Mouse (Mus musculus): ENCODE results near the gene Uqcrc2. TPM values are rescaled to one million over a fixed set of nuclear protein-coding genes. Genes with fewer than 3 reads are reported as not detected.

Uqcrc2 gene
- 1,000 to 10,000 TPM; 1,148 to 1,194 TPM for total RNA-seq (2021)

DNA sequence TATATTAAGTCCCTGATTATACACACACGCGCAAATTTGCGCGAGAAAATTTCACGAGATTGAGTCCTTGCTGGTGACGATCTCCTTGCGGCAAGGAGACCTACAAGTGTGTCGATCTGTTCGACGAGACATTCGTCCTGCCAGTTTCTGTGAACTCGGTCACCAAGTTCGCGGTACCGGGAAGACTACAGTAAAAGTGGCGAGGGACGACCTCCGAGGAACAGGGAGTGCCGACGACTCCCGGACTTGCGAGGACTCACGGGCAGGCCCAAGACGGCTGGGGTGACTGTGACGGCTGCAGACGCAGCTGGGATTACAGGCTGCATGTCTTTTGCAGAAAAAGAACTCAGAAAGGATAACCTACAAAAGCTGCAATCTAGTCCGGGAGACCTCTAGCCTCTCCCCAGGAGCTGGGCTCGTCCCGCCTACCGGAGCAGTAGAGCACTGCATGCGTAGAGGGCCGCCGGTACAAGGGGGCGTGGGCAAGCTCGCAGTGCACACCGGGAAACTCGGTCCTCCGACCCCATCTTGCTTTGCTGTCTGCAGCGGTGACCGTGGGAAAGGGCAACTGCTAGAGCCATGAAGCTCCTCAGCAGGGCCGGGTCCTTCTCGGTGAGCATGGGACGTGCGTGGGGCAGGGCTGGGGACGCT lies at the start of gene Uqcrc2:
Gene Uqcrc2 (plus strand): TSS at position 466 of the 651 bp plus-strand sequence.
- peak; percentile 84 to 87 for DNase-seq
- intact Hi-C loops (cut with DNase I), result loop anchor here (2.0 to 10.0 kb wide), 4 partner anchors 40 to 530 kb away; partner anchors contain the start of genes Mettl9, Polr3e and Tmem159

DNA sequence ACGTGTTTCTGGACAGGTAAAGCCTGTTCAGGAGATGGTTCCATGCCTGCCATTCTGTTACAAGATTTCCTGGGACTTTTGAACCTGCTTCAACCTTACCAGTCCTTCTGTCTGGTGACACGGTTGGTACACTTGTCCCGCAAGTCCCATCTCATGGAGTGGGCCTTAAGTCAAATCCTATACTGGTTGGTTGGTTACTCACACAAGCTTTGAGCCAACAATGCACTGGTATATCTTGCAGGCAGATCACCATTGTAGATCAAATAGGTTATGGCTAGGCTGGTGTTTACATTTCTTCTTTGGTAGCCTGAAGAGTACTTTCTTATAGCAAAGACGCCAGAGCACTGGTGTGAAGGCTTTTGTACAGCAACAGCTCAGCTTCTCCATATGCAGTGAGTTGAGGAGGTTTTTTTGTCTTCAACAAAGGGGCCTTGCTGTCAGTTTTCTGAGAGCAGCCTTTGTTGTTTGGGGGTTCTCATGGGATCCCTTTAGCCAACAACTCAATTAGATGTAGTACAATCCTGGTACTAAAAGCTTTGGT lies 37.7 kb upstream of the Uqcrc2 start:
- intact Hi-C loops (cut with DNase I), result no loop called here
- DNase-seq, result no peak

DNA sequence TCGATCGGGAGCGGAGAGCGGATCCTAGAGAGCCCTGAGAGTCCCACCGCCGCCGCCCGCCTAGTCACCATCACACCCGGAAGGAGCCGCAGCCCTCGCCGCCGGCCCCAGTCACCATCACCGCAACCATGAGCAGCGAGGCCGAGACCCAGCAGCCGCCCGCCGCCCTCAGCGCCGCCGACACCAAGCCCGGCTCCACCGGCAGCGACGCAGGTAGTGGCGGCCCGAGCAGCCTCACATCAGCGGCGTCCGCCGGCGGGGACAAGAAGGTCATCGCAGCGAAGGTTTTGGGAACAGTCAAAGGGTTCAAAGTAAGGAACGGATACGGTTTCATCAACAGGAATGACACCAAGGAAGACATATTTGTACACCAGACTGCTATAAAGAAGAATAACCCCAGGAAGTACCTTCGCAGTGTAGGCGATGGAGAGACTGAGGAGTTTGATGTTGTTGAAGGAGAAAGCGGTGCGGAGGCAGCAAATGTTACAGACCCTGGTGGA lies 37.2 kb upstream of the Uqcrc2 start:
- peak; percentile 1 to 9 for DNase-seq
- intact Hi-C loops (cut with DNase I), result no loop called here

GRCm38 (mm10) chr7:120598355-120598754 lies 36.6 kb upstream of the Uqcrc2 start:
- no peak for DNase-seq
- intact Hi-C loops (cut with DNase I), result no loop called here

GRCm38 (mm10) chr7:120620075-120620771 lies 14.8 kb upstream of the Uqcrc2 start:
- no peak for DNase-seq
- intact Hi-C loops (cut with DNase I), result no loop called here

- DNase-seq, result no peak
- intact Hi-C loops (cut with DNase I), result no loop called here
These were observed 14.1 kb upstream of the Uqcrc2 start for GRCm38 (mm10) chr7:120620841-120621240.

GRCm38 (mm10) chr7:120632518-120632917 lies 2.5 kb upstream of the Uqcrc2 start:
- intact Hi-C loops (cut with DNase I), result loop anchor here (10.0 kb wide), 2 partner anchors 402 to 528 kb away; partner anchors contain the start of genes Mettl9 and Tmem159
- DNase-seq, result no peak

DNA sequence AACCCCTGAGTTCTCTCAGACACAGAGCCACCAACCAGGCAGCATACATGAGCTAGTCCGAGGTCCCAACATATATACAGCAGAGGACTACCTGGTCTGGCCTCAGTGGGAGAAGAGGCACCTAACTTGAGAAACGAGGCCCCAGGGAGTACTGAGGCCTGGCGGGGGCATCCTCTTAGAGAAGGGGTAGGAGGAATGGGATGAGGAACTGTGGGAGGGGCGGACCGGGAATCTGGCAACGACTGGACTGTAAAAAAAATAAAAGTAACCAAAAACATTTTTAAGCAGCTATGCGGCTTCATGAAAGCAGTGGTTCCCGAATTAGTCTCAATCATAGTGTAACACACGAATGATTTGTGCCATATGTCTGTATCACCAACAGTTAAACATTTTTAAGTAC lies 675 bp upstream of the Uqcrc2 start:
- intact Hi-C loops (cut with DNase I), result loop anchor here (2.0 to 10.0 kb wide), 3 partner anchors 40 to 530 kb away; partner anchors contain the start of genes Mettl9 and Tmem159
- DNase-seq, result no peak

- DNase-seq, result no peak
- intact Hi-C loops (cut with DNase I), result loop anchor here (2.0 to 10.0 kb wide), 4 partner anchors 39 to 531 kb away; partner anchors contain the start of genes Mettl9, Polr3e and Tmem159
These were observed 396 bp downstream of the Uqcrc2 start for GRCm38 (mm10) chr7:120635362-120635781.

- intact Hi-C loops (cut with DNase I), result loop anchor here (2.0 to 10.0 kb wide), 5 partner anchors 39 to 531 kb away; partner anchors contain the start of genes Mettl9, Polr3e and Tmem159
- DNase-seq, result no peak
These were observed 845 bp downstream of the Uqcrc2 start for GRCm38 (mm10) chr7:120635821-120636220.

- intact Hi-C loops (cut with DNase I), result no loop called here
- no peak for DNase-seq
These were observed 8.2 kb downstream of the Uqcrc2 start for GRCm38 (mm10) chr7:120643217-120643616.

DNA sequence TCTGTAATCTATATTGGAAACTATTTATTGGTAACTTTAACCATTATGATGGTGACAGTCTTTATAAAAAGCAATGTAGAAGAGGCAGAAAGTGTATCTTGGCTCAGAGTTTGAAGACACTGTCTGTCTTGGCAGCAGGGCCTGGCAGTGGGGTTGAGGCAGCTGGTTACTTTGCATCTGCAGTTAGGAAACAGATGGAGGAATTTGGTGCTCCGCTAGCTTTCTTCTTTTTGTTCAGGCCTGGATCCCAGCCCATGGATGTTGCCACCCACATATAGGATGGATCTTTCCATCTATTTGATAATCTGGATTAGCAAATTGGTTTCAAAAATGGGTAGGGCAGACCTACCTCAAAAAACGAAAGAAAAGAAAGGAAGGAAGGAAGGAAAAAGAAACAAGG lies 12.9 kb downstream of the Uqcrc2 start:
- no peak for DNase-seq
- intact Hi-C loops (cut with DNase I), result no loop called here

GRCm38 (mm10) chr7:120662079-120662478 lies 27.1 kb downstream of the Uqcrc2 start:
- intact Hi-C loops (cut with DNase I), result no loop called here
- no peak for DNase-seq

DNA sequence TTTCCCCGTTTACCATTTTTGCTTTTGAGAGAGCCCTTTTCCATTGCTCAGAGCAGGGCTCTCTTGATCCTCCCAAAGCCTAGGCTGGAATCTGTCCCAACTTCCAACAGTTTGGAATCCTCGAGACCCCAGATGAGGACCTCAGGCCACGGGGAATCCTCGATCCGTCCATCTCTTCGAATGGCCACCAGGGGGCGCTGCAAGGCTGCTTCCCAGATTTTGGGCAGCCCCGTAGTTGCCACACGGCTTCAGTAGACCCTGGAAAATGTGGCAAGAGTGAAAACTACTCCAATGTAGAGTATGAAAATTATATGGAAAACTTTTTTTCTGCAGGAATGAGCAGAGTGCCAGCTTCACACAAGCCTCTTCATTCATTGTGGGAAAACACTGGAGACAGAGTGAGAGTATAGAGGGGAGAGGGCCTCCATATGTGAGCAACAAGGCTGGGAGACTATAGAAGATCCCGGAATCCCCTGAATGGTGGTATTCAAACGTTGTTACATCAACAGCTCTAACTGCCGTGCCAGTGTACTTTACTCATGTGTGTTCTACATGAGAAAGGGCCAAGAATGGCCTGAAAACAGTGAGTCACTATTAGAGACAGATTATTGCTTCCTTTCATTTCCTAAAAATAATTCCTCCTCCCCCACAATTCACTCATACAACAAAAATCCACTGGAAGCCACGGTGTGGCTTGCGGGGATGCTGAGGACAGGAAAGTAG lies 35.3 kb downstream of the Uqcrc2 start, which contains the start of gene Pdzd9:
Gene Pdzd9 (minus strand): TSS at position 191 of the 723 bp plus-strand sequence.
- peak; percentile 78 to 83 for DNase-seq

DNA sequence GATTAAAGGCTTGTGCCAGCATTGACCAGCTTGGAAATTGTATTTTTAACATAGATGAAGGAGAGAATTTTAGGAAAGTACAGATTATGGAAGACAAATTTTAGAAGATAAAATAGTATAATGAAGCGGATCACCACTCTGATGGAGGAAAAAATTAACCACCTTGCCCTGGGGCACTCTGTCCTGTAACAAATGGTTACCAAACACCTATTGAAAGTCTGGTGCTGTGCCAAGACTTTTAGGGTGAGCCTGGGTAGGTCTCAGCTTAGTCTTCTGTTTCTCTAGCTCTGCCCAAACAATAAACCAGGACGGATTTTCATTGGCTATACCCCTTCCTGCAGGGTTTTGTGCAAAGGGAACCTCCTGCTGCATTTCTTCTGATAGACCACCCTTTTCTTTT lies 36.3 kb downstream of the Uqcrc2 start:
- DNase-seq, result no peak
- intact Hi-C loops (cut with DNase I), result loop anchor here (2.0 kb wide), 1 partner anchor 58 kb away; no protein-coding TSS in a partner anchor

More for the DNA sequence above, 35.3 kb downstream of the Uqcrc2 start, which contains the start of gene Pdzd9:
- intact Hi-C loops (cut with DNase I), result loop anchor here (1.0 to 2.0 kb wide), 3 partner anchors 58 to 153 kb away; no protein-coding TSS in a partner anchor

DNA sequence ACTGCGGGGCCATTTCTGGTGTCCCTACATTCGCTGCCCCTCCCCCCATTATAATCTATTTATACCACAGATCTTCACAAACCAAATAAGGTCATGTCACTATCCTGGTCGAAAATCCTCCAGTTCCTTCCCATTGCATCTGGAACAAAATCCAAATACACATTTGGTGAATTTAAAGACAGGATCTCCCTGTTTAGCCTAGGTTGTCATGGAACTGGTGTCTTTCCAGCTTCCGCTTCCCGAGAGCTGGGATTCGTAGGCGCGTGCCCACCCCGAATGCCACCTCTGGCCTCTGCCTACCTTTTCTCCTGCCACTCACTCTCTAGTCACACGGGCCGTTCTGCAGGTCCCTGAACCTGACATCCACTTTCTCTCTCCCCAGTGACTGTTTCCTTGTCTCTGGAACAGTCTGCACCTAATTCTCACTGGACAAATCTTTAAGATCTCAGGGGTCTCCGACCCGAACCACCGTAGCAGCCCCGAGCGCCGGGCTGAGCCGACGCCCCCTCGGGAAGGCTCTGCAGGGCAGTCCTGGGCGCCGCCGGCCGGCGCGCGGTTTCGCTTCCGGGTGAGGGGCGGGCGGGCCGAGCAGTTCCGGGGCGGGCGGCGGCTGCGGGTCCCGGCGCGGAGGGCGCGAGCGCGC lies 42.1 kb downstream of the Uqcrc2 start, which contains the start of gene Mosmo:
Gene Mosmo (plus strand): TSS at position 618 of the 643 bp plus-strand sequence.
- DNase-seq, result peak; percentile 80 to 82
- intact Hi-C loops (cut with DNase I), result loop anchor here (5.0 kb wide), 1 partner anchor 240 kb away; the partner anchor contains the start of gene Polr3e

GRCm38 (mm10) chr7:120677764-120678531 lies 43.0 kb downstream of the Uqcrc2 start:
- intact Hi-C loops (cut with DNase I), result loop anchor here (5.0 kb wide), 1 partner anchor 239 kb away; the partner anchor contains the start of gene Polr3e
- peak; percentile 40 to 59 for DNase-seq

- no peak for DNase-seq
- intact Hi-C loops (cut with DNase I), result loop anchor here (5.0 kb wide), 1 partner anchor 238 kb away; the partner anchor contains the start of gene Polr3e
These were observed 44.0 kb downstream of the Uqcrc2 start for GRCm38 (mm10) chr7:120679023-120679422.
